In the genomic region with DNA sequence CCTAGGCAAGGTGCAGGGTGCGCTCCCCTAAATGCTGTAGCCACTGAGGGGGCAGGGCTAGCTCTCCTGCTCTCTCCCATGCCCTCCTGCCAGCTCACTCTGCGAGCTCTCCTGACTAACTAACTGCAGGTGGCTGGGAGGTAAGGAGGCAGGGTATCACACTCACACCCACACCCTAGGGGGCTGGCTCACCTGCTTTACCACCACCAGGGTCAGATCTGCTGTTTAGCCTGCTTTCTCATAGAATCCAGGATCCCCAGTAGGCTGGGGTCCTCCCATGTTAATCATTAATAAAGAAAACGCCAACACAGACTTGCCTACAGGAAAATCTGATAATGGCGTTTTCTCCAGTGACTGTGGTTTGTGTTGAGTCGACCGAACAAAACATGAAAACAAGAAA, we compare ENCODE assay signal across 29 mouse cellular contexts. TPM values are rescaled to one million over a fixed set of nuclear protein-coding genes. Genes with fewer than 3 reads are reported as not detected.
DNase-seq lines count a peak whose midpoint lies in the region; ATAC-seq and TF ChIP-seq lines count a peak whose summit lies in the region.
"Had no signal": no experiment of that assay in that cellular context is flagged by ENCODE, and none has a peak within 500 bp of the region (broad histone marks: within the 10 kb centered on the region; RNA-seq: fewer than 3 reads in every experiment).

No protein-coding gene starts in this region.

- TF ChIP-seq CTCF in intestine, postnatal 0 days (IDR thresholded peaks at IDR 0.05; ENCODE audit: low read depth), result no peak

- H3K4me3 ChIP-seq in intestine, embryonic 14.5 days (ENCODE audit: low read depth, low read length), result no peak overlapping the region
- no peak overlapping the region for H3K4me3 ChIP-seq in intestine, postnatal 0 days (ENCODE audit: low read depth, low read length)
- no peak overlapping the region for H3K4me3 ChIP-seq in lung, embryonic 16.5 days (ENCODE audit: low read length)
- H3K4me3 ChIP-seq in liver, embryonic 16.5 days (ENCODE audit: low read depth, low read length), result no peak overlapping the region
- H3K4me3 ChIP-seq in midbrain, embryonic 13.5 days (replicated peaks), result no peak overlapping the region
- H3K4me3 ChIP-seq: heart, embryonic 12.5 days; layer of hippocampus, adult 2 months; limb, embryonic 12.5 days; midbrain, embryonic 15.5 days; neural tube, embryonic 12.5 days had no signal

- no peak overlapping the region for H3K27ac ChIP-seq in intestine, embryonic 14.5 days (ENCODE audit: low read depth)
- H3K27ac ChIP-seq in intestine, postnatal 0 days (ENCODE audit: low read depth, low read length), result no peak overlapping the region
- no peak overlapping the region for H3K27ac ChIP-seq in lung, embryonic 16.5 days (ENCODE audit: low read length)
- peak overlapping the region; percentile 48; the same call in 1 of the 2 replicates for H3K27ac ChIP-seq in liver, embryonic 16.5 days (ENCODE audit: low read length)
- H3K27ac ChIP-seq in midbrain, embryonic 13.5 days, result no peak overlapping the region
- H3K27ac ChIP-seq: layer of hippocampus, adult 2 months; limb, embryonic 12.5 days; midbrain, embryonic 15.5 days; neural tube, embryonic 12.5 days had no signal

- H3K9ac ChIP-seq in intestine, embryonic 14.5 days (ENCODE audit: low read length), result no peak overlapping the region
- H3K9ac ChIP-seq in intestine, postnatal 0 days (ENCODE audit: low read depth, low read length), result no peak overlapping the region
- no peak overlapping the region for H3K9ac ChIP-seq in lung, embryonic 16.5 days (ENCODE audit: low read length)
- H3K9ac ChIP-seq in liver, embryonic 16.5 days (ENCODE audit: low read depth, low read length), result no peak overlapping the region
- H3K9ac ChIP-seq in midbrain, embryonic 13.5 days (replicated peaks), result no peak overlapping the region
- H3K9ac ChIP-seq: heart, embryonic 12.5 days; limb, embryonic 12.5 days; midbrain, embryonic 15.5 days; neural tube, embryonic 12.5 days had no signal

- DNase-seq in intestine, embryonic 14.5 days (ENCODE audit: low spot score), result no peak
- DNase-seq in lung, postnatal 14 days, result no peak
- no peak for DNase-seq in frontal cortex, postnatal 14 days (ENCODE audit: low spot score in 2 of 2)
- DNase-seq: adrenal gland, postnatal 14 days; cerebellum, adult 2 months; cerebellum, postnatal 36 days; embryo, embryonic 11 days; gastrocnemius, postnatal 14 days; heart, adult 18-20 months; heart, postnatal 14 days; kidney, adult 9 months; layer of hippocampus, postnatal 36 days; lung, adult 2 months; lung, postnatal 36 days; right cerebral cortex, postnatal 14 days; spleen, adult 18-20 months; thymus, adult 18-20 months; thymus, postnatal 36 days had no signal

- WGBS in intestine, embryonic 14.5 days, result 76% methylated on average over 6 of the region's 6 CpGs
- 45% methylated on average over 6 of the region's 6 CpGs for WGBS in intestine, postnatal 0 days
- 69% methylated on average over 6 of the region's 6 CpGs for WGBS in lung, embryonic 16.5 days
- 59% methylated on average over 6 of the region's 6 CpGs for WGBS in liver, embryonic 16.5 days (ENCODE audit: insufficient replicate concordance)
- 92% methylated on average over 6 of the region's 6 CpGs for WGBS in midbrain, embryonic 13.5 days

- no peaks in the 10 kb centered on the region for H3K4me1 ChIP-seq in intestine, embryonic 14.5 days (replicated peaks; ENCODE audit: control insufficient read depth, insufficient read depth, low read length)
- no peaks in the 10 kb centered on the region for H3K4me1 ChIP-seq in intestine, postnatal 0 days (replicated peaks; ENCODE audit: control insufficient read depth, insufficient read depth, low read length)
- no peaks in the 10 kb centered on the region for H3K4me1 ChIP-seq in lung, embryonic 16.5 days (replicated peaks; ENCODE audit: control insufficient read depth, insufficient read depth, low read length)
- no peaks in the 10 kb centered on the region for H3K4me1 ChIP-seq in liver, embryonic 16.5 days (ENCODE audit: control insufficient read depth, low read depth, low read length)
- 0 out of 2 replicates have a peak, but pooled peaks cover 3% of the 10 kb centered on the region for H3K4me1 ChIP-seq in midbrain, embryonic 13.5 days (replicated peaks)
- H3K4me1 ChIP-seq: heart, embryonic 12.5 days; limb, embryonic 12.5 days; midbrain, embryonic 15.5 days had no signal

- peak; percentile 72; the same call in 1 of the 2 replicates for ATAC-seq in intestine, embryonic 14.5 days (replicated peaks; ENCODE audit: low FRiP score, low TSS enrichment, low read depth)
- no peak for ATAC-seq in intestine, postnatal 0 days
- ATAC-seq in lung, embryonic 16.5 days (ENCODE audit: low read depth), result peak; percentile 7; the same call in 1 of the 2 replicates
- peak; percentile 71 for ATAC-seq in liver, embryonic 16.5 days (ENCODE audit: low read depth)
- ATAC-seq in midbrain, embryonic 13.5 days, result no peak
- ATAC-seq: forebrain, embryonic 16.5 days; midbrain, embryonic 15.5 days had no signal

- peaks cover 91% of the 10 kb centered on the region for H3K36me3 ChIP-seq in intestine, embryonic 14.5 days (ENCODE audit: control insufficient read depth, insufficient read depth, low read length)
- H3K36me3 ChIP-seq in intestine, postnatal 0 days (ENCODE audit: control insufficient read depth, insufficient read depth), result peaks cover 64% of the 10 kb centered on the region
- H3K36me3 ChIP-seq in lung, embryonic 16.5 days (ENCODE audit: control insufficient read depth, insufficient read depth, low read length), result peaks cover 45% of the 10 kb centered on the region
- H3K36me3 ChIP-seq in liver, embryonic 16.5 days (ENCODE audit: control insufficient read depth, insufficient read depth), result peaks cover 33% of the 10 kb centered on the region
- H3K36me3 ChIP-seq in midbrain, embryonic 13.5 days, result peaks cover 46% of the 10 kb centered on the region
- H3K36me3 ChIP-seq: midbrain, embryonic 15.5 days had no signal

- H3K4me2 ChIP-seq in intestine, embryonic 14.5 days (ENCODE audit: low read length), result no peak overlapping the region
- H3K4me2 ChIP-seq in intestine, postnatal 0 days (replicated peaks; ENCODE audit: low read depth), result no peak overlapping the region
- H3K4me2 ChIP-seq in lung, embryonic 16.5 days (ENCODE audit: low read depth, low read length), result no peak overlapping the region
- H3K4me2 ChIP-seq in liver, embryonic 16.5 days (ENCODE audit: low read depth, low read length), result no peak overlapping the region
- no peak overlapping the region for H3K4me2 ChIP-seq in midbrain, embryonic 13.5 days (replicated peaks)
- H3K4me2 ChIP-seq: heart, embryonic 12.5 days; limb, embryonic 12.5 days; midbrain, embryonic 15.5 days; neural tube, embryonic 12.5 days had no signal

- H3K27me3 ChIP-seq in intestine, embryonic 14.5 days (replicated peaks; ENCODE audit: control insufficient read depth, insufficient read depth, low read length), result no peaks in the 10 kb centered on the region
- H3K27me3 ChIP-seq in intestine, postnatal 0 days (replicated peaks; ENCODE audit: control insufficient read depth, insufficient read depth, low read length), result no peaks in the 10 kb centered on the region
- H3K27me3 ChIP-seq in lung, embryonic 16.5 days (ENCODE audit: control insufficient read depth, insufficient read depth, low read depth, low read length), result no peaks in the 10 kb centered on the region
- no peaks in the 10 kb centered on the region for H3K27me3 ChIP-seq in liver, embryonic 16.5 days (ENCODE audit: control insufficient read depth, insufficient read depth, low read depth, low read length)
- H3K27me3 ChIP-seq in midbrain, embryonic 13.5 days, result no peaks in the 10 kb centered on the region
- H3K27me3 ChIP-seq: heart, embryonic 12.5 days; limb, embryonic 12.5 days; midbrain, embryonic 15.5 days; neural tube, embryonic 12.5 days had no signal

- no peaks in the 10 kb centered on the region for H3K9me3 ChIP-seq in intestine, embryonic 14.5 days (ENCODE audit: control insufficient read depth, low read length)
- no peaks in the 10 kb centered on the region for H3K9me3 ChIP-seq in intestine, postnatal 0 days (ENCODE audit: control insufficient read depth)
- H3K9me3 ChIP-seq in lung, embryonic 16.5 days (ENCODE audit: control insufficient read depth, low read length), result no peaks in the 10 kb centered on the region
- H3K9me3 ChIP-seq in liver, embryonic 16.5 days (replicated peaks; ENCODE audit: control insufficient read depth, low read length), result no peaks in the 10 kb centered on the region
- no peaks in the 10 kb centered on the region for H3K9me3 ChIP-seq in midbrain, embryonic 13.5 days
- H3K9me3 ChIP-seq: heart, embryonic 12.5 days; limb, embryonic 12.5 days; midbrain, embryonic 15.5 days; neural tube, embryonic 12.5 days had no signal

RNA-seq across cellular contexts. Expression of gene Adam30, which starts 41.1 kb away (rescaled TPM):
- not detected in 2 replicates for polyA plus RNA-seq in intestine, embryonic 14.5 days (2014; fragmentation: Nextera tagmentation; extraction: Ambion mirVana)
- polyA plus RNA-seq in intestine, postnatal 0 days (2015; fragmentation: Nextera tagmentation; extraction: Ambion mirVana), result not detected in 2 replicates
- not detected in 2 replicates for polyA plus RNA-seq in lung, embryonic 16.5 days (2015; fragmentation: Nextera tagmentation; extraction: Ambion mirVana)
- not detected in 2 replicates for polyA plus RNA-seq in liver, embryonic 16.5 days (2015; fragmentation: Nextera tagmentation; extraction: Ambion mirVana)
- polyA plus RNA-seq in midbrain, embryonic 13.5 days (2015; fragmentation: Nextera tagmentation; extraction: Ambion mirVana), result not detected in 2 replicates
- polyA plus RNA-seq: cerebellum, adult 2 months; forebrain, embryonic 16.5 days; heart, embryonic 12.5 days; hindbrain, embryonic 11.5 days; limb, embryonic 12.5 days; lung, adult 2 months; midbrain, embryonic 15.5 days; neural tube, embryonic 12.5 days had no signal

Comparison
In these comparisons a context has a peak if more than half of its experiments do, and no peak if none do; other contexts are left out.
1. ATAC-seq: peak in intestine, embryonic 14.5 days (single experiment), lung, embryonic 16.5 days (single experiment) and liver, embryonic 16.5 days (single experiment); none in intestine, postnatal 0 days (single experiment) and midbrain, embryonic 13.5 days (single experiment).